Mouse (Mus musculus) induced T-regulatory cell, adult 2 months (primary cell): ENCODE measurements around the gene BB287469.
"Not testable (repeated sequence)": the region's sequence is repeated elsewhere in the genome, so short reads cannot be mapped to it uniquely, and the experiment has no call there.

Experiments
- DNase-seq: peaks from one replicate; pipeline ENCODE4 v3.0.0-alpha.2; 2012; ENCODE audit warnings: low read depth

Gene BB287469

GRCm38 (mm10) chr12:87816277-87816676, at the start of gene BB287469:
TSS of gene BB287469 (plus strand) at chr12:87816577.
- not testable (repeated sequence) for DNase-seq

GRCm38 (mm10) chr12:87775655-87776054, 40.7 kb upstream of the BB287469 start, which contains the start of gene Gm21319:
TSS of gene Gm21319 (minus strand) at chr12:87775755.
- DNase-seq = not testable (repeated sequence)

DNA sequence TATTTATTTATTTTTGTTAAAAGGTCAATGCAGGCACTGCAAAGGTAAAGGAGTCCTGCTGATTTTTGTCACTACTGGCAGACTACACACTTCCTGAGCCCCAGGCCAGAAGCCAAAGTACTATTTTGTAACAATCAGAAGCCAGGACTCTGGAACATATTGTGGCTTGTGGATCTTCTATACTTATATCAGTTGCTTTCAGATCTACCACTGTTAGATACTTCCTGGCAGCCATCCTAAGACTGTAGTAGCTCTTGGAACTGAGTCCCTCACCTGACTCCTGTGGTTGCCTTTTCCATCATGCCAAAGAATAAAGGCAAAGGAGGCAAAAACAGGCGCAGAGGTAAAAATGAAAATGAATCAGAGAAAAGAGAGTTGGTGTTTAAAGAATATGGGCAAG, 21.2 kb upstream of the BB287469 start, which contains the start of gene Gm21936:
Gene Gm21936, plus strand, starts transcription at position 301 of the 400 bp plus-strand sequence.
- DNase-seq = not testable (repeated sequence)

DNA sequence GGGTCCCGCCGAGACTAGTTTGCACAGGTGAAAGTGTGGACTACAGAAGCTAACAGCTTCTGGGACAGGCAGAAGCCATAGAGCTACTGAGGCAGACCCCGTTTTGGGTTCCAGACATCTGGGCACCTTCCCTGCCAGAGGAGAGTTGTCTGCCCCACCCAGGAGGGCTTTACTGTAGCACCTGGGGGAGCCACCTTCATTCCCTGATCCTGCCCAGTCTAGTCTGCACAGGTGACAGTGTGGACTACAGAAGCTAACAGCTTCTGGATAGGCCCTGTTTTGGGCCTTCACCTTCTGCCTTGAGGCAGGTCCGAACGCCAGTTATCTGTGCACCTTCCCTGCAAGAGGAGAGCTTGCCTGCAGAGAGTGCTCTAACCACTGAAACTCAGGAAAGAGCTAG, 18.4 kb upstream of the BB287469 start:
- not testable (repeated sequence) for DNase-seq

DNA sequence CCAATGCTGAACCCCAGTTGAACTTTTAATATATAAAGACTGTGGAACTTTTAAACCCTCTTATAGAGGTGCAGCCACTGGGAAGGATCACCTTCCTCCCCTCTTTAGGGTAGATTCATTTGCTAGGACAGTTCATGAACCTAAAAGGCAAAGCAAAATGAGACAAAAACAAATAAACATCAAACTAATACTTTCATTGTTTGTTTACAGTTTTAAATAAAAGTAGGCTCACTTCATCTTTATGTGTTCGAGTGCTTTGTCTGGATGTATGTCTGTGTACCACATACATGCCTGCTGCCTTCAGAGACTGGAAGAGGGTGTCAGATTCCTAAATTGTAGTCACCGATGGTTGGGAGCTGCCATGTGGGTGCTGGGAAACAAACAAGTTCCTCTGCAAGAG, 25.9 kb downstream of the BB287469 start, which contains the start of gene Gm2001:
Gene Gm2001, minus strand, starts transcription at position 101 of the 400 bp plus-strand sequence.
- not testable (repeated sequence) for DNase-seq

GRCm38 (mm10) chr12:87850657-87851056, 34.3 kb downstream of the BB287469 start:
- not testable (repeated sequence) for DNase-seq

DNA sequence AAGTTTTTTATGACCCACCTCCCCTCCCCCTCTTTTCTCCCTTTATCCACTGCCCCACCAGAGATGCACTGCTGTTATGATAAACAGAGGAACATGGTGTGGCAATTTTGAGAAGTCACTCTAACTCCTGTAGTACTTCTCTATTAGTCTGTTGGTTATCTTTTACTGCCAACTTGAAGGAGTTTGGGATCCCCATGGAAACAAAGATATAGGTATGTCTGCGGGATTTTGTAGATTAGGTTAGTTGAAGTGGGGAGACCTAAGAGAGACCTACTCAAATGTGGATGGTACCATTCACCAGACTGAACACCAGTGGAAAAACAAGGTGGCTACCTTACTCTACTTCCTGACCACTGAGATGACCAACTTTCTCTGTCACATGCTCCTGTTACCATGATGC, 39.7 kb downstream of the BB287469 start:
- not testable (repeated sequence) for DNase-seq

GRCm38 (mm10) chr12:87861740-87862692, 45.6 kb downstream of the BB287469 start:
- not testable (repeated sequence) for DNase-seq

DNA sequence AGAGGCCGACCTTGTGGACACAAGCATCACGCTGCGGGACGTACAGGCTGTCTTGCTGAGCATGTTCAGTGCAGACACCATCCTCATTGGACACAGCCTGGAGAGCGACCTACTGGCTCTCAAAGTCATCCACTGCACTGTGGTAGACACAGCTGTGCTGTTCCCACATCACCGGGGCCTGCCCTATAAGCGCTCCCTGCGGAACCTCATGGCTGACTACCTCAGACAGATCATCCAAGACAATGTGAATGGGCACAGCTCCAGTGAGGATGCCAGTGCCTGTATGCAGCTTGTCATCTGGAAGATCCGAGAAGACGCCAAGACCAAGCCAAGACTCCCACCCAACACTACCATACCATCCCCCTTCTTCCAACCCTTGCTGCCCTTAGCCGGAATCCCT, 47.3 kb downstream of the BB287469 start:
- DNase-seq = not testable (repeated sequence)

- not testable (repeated sequence) for DNase-seq
Measured at GRCm38 (mm10) chr12:87864048-87864447, 47.7 kb downstream of the BB287469 start.
